Mouse (Mus musculus) kidney, postnatal 4 days (tissue): Measurements from ENCODE around the gene Col27a1.

Source experiments
- DNase-seq, 2 experiments: peaks; one replicate each; pipeline ENCODE4 v3.0.0; 2021; ENCODE audit warnings: mixed read lengths in 2 of 2

Gene Col27a1

DNA sequence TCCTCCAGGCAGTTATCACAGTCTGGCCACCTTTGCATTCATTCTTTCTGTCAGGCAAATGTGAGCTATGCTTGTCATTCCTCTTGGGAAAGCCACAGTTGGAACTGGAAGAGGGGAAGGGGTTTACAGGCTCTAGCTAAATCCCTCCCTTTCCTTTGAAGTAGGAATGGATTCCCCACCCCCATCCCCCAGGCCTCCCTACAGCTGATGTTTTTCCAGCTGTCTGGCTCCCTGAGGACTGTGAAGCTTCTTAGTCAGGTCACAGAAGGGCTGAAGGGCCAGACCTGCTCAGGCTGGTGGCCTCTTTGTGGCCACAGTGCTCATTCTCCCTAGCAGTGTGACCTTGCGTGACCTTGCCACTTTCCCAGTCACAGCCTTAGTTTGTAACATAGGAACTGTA, 49.1 kb downstream of the Col27a1 start:
- DNase-seq, result peak; percentile 43 to 62

DNA sequence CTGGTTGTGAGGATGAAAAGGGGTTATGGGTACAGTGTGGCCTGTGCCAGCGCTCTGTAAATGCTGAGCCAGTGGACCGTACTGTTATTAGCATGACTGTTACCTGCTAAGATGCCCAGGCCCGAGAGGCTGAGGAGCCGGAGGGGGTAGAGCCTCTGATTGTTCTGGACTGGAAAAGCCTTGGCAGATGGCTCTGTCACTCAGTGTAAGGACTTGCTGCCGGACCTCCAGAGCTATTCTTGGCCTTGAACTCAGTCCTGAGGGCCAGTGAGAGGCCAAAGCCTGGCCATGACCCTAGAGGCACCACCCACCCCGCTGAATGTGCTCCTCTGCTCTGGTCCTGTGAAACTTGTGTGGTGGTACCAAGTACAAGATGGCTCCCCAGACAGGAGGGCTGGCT, 52.5 kb downstream of the Col27a1 start:
- no peak for DNase-seq

GRCm38 (mm10) chr4:63267121-63267520, 53.3 kb downstream of the Col27a1 start:
- DNase-seq, result no peak

- DNase-seq, result no peak
These were observed 53.8 kb downstream of the Col27a1 start for GRCm38 (mm10) chr4:63267586-63267985.

DNA sequence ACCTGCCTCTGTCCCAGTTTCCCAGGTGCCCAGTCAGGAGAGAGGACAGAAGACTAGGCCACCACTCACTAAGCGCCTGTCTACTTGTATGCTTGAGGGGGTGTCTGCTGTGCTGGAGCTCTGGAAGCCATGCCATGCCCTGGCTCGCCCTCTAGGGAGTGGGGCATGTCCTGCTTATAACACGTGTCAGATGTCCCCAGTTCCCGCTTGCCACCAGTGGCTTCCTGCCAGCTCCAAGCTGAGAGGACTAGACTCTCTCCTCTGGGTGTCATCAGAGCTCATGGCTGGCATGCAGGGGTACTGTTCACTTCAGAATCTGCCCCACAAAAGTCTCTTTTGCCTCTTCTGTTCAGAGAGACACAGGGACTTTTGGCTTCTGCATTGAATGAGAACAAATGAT, 55.0 kb downstream of the Col27a1 start:
- DNase-seq, result no peak

GRCm38 (mm10) chr4:63274516-63274915, 60.7 kb downstream of the Col27a1 start:
- DNase-seq, result peak in 1 of 2 experiments; percentile 40

GRCm38 (mm10) chr4:63275251-63275650, 61.4 kb downstream of the Col27a1 start:
- peak; percentile 41 to 53 for DNase-seq

GRCm38 (mm10) chr4:63276571-63276970, 62.8 kb downstream of the Col27a1 start:
- no peak for DNase-seq

DNA sequence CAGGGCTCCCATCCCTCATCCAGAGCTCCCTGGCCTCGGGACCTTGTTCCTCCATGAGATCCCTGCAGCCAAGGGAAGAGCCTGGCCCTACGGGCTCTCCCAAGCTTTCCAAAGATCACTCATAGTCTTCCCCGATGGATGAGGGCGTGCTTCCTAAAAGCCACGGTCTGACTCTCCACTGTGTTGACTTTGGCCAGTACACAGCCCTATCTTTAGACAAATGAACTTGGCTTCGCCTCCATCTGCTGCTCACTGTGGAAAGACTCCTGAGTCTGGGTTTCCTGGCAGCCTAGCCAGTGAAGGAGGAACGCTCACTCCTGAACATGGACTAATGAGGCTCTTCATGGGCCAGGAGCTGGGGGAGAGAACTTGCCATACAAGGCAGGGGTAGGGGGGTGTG, 65.0 kb downstream of the Col27a1 start:
- peak; percentile 28 to 60 for DNase-seq

DNA sequence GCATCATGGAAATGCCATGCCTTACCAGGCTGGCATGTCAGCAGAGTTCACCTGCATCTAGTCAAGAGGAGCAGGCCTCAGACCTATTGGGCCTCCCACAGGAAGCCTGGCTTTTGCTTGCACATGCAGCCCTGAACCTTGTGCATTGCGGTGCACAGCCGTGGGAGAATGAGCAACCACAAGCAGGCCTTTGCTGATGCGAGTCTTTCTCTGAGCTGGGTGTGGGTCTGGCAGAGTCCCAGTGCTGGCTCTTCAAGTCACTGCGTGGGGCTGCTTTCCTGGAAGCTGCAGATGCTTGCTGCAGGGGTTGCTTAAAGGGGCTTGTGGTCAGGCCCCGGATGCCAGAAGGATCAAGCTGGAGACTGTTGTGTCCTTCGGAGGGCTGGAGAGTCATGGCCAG, 67.9 kb downstream of the Col27a1 start:
- peak in 1 of 2 experiments; percentile 42 for DNase-seq

- DNase-seq, result no peak
These were observed 69.5 kb downstream of the Col27a1 start for GRCm38 (mm10) chr4:63283319-63283718.

GRCm38 (mm10) chr4:63286034-63286433, 72.2 kb downstream of the Col27a1 start:
- no peak for DNase-seq

GRCm38 (mm10) chr4:63288497-63288896, 74.7 kb downstream of the Col27a1 start:
- no peak for DNase-seq

DNA sequence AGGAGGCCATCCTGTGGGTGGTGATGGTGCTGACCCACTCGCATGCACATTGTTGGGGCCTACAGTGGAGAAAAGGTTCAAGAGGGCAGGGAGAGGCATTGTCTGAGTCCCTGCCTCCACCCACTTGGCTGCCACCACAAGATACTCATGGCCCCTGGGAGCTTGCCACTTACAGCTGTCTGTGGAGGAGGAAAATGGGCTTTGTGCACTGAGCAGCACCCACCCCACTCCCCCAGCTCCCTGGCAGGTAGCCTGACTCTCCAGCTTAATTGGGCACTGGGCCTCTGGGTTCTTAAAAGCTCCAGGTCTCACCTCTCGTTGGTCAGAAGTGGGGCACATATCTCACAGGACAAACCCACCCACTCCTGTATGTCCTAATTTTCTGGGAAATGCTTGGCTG, 76.3 kb downstream of the Col27a1 start:
- no peak for DNase-seq

DNA sequence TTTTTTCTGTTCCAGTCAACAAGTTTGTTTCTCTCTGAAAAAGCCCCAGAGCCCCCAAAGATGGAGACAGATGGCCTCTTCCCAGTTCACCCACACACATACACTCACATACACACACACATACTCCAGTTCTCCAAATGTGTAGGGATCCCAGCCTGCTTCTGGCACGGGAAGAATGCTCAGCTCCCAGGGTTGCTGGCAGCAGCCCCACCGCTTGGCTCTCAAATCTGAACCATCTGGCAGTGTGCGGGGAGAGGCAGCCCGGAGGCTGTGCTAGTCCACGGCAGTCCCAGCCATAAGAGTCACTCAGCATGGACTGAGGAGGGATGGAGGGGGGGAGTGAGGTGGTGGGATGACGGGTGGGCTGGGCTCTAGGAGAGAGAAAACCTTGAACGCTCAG, 77.3 kb downstream of the Col27a1 start:
- DNase-seq, result peak; percentile 83 to 87

GRCm38 (mm10) chr4:63291658-63292057, 77.9 kb downstream of the Col27a1 start:
- no peak for DNase-seq

GRCm38 (mm10) chr4:63295641-63296040, 81.8 kb downstream of the Col27a1 start:
- DNase-seq, result no peak

- no peak for DNase-seq
These were observed 82.5 kb downstream of the Col27a1 start for GRCm38 (mm10) chr4:63296263-63296662.

DNA sequence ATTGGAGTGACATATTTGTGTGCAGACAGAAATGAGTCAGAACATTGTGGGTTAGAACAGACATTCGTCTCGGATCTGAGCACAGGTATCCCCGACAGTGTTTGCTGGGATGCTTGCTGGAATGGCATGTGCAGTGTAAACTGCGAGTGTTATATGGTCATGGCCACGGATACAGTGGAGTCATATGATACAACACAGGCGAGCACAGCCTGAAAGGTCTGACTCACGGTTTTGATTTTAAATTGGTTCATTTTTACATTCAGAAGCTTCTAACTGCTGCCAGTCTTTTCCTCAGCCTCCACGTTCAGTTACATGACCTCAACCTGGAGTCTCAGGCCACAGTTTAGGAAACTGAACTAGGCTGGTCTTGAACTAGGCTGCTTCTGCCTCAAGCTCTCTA, 83.1 kb downstream of the Col27a1 start:
- DNase-seq, result no peak

GRCm38 (mm10) chr4:63298191-63298590, 84.4 kb downstream of the Col27a1 start:
- DNase-seq, result no peak

GRCm38 (mm10) chr4:63302641-63303040, 88.8 kb downstream of the Col27a1 start:
- no peak for DNase-seq

DNA sequence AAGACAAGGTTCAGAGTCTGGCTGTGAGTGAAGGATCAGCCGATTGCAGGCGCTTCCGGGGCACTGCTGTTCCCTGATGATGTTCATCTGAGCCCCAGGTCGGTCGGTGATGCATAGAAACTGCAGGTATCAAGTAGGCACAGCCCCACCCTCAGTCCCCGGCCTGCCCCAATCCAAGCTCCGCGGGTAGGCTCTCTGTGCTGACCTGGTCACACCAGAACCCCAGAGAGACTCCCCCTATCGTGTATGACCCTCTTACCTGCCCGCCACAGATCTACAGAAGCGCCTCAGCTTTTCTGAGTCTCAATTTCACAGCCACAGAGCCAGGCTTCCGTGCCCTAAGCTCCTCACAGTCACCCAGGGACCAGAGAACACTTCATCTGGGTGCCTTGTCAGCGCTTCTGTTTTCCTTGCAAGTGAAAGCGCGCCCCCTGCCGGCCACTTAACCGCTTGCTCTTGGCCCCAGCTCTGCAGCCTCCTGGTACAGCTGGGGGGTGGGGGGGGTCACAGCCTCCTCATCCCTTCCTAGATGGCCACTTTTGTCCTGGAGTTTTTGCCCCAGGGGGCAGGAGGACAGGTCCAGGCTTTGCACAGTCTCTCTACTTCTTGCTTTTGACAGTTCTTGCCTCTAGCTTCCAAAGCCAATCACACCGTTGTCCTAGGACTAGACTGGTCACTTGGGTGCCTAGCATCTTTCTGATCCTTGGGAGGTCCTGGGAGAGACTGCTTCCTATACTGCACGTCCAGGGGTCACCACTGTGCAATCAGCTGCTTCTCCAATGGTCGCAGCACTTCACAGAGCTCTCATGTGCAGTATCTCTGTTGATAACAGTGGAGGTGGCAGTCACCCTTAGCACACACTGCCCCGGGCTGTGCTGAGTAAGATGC, 93.6 kb downstream of the Col27a1 start:
- DNase-seq, result peak; percentile 97

- DNase-seq, result no peak
These were observed 94.5 kb downstream of the Col27a1 start for GRCm38 (mm10) chr4:63308316-63308715.

GRCm38 (mm10) chr4:63310247-63310855, 96.5 kb downstream of the Col27a1 start:
- DNase-seq, result peak in 1 of 2 experiments; percentile 22
